Mouse (Mus musculus) gastrocnemius, adult 2 months (tissue): Measurements from ENCODE around the gene Gpr107. TPM values are rescaled to one million over a fixed set of nuclear protein-coding genes. Genes with fewer than 3 reads are reported as not detected.
A peak's percentile ranks its signal among the peaks of the same experiment; 100 is the strongest.

Experiments used
- DNase-seq: peaks from one replicate; pipeline ENCODE4 v3.0.0; 2022
- H3K27ac ChIP-seq: fragments of 200-600 bp; 2 replicates; pipeline ENCODE4 v1.8.1; 2022; ENCODE audit warnings: mild to moderate bottlenecking
- H3K4me3 ChIP-seq: fragments of 200-600 bp; 2 replicates; pipeline ENCODE4 v1.8.1; 2022; ENCODE audit warnings: mild to moderate bottlenecking, moderate library complexity
- CTCF ChIP-seq: fragments of 200-600 bp; IDR thresholded peaks from 2 replicates; pipeline ENCODE4 v1.8.1; 2022; ENCODE audit warnings: antibody characterized with exemption, mild to moderate bottlenecking, moderate library complexity
- intact Hi-C: fragments of 180-260 bp; cut with DNase I; formaldehyde crosslinking; loops from one replicate; pipeline ENCODE4 v1.15.1; 2025
- total RNA-seq, 2 experiments: library from RNA; stranded (reverse); gene quantifications; 2 replicates each; pipeline ENCODE4 v1.2.3; 2021

Gpr107 gene
- total RNA-seq, 2 experiments from 2014 or later, result 24.5 to 29.0 TPM

DNA sequence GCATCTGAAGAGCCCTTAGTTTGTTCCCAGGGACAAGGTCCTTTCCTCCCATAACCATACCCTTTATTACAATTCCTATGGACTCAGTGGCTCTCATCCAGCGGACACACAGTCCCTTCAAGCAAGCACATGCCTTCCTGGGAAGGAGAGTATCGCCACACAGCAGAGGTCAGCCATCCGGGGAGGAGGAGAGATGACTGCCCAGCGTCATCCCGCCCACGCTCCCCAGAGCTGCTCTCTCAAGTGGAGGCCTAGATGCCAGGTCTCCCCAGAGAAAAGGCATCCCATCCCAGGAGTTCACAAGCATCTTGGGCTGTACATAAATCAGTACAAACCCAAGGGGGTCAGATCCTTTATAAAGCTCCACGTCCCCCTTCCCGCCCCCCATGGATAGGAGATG, 19.4 kb upstream of the Gpr107 start:
- intact Hi-C loops, result no loop called here
- Histone ChIP-seq H3K27ac (peak overlapping the region; percentile 43; the same call in 1 of the 2 replicates), H3K4me3 (no peak overlapping the region)
- TF ChIP-seq CTCF, result no peak
- no peak for DNase-seq

DNA sequence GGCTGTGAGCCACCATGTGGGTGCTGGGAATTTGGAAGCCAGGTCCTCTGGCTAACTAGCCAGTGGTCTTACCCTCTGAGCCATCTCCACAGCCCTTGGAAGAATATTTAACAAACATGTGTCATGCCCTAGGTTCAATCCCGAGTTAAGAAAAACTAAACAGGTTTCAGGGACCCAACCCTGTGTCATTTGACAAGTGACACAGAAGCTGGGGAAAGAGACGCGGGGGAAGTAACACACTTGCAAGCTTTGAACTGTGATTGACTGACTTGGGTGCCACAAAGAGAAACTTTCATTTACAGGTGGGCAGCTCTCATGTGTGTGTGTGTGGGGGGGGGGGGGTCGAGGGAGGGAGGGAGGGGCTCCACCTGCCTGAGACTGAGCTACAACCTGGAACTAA, 18.1 kb upstream of the Gpr107 start:
- no peak for DNase-seq
- intact Hi-C loops, result no loop called here
- H3K4me3 ChIP-seq, result no peak overlapping the region
- H3K27ac ChIP-seq, result no peak overlapping the region
- TF ChIP-seq CTCF, result no peak

DNA sequence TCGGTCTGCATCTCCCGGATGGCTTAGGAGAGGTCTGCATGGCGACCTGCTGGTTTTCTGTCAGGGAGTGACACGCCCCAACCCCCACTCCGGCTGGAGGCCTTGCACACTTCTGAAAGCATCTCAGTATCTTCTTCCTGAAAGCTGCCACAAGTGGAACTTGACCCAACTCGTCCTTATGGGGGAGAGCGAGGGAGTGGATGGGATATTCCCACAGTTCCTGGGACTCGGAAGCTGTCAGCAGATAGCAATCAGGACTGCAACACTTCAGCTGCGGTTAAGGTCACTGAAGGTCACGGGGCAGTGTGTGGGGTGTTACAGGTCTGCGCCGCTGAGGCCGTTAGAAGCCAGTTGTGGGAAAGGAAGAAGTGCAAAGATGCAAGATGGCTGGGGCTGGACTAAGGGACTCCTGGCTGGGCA, 16.6 kb upstream of the Gpr107 start:
- DNase-seq, result no peak
- intact Hi-C loops, result no loop called here
- no peak for TF ChIP-seq CTCF
- H3K27ac ChIP-seq, result peak overlapping the region; percentile 49; the same call in 1 of the 2 replicates
- H3K4me3 ChIP-seq, result no peak overlapping the region

DNA sequence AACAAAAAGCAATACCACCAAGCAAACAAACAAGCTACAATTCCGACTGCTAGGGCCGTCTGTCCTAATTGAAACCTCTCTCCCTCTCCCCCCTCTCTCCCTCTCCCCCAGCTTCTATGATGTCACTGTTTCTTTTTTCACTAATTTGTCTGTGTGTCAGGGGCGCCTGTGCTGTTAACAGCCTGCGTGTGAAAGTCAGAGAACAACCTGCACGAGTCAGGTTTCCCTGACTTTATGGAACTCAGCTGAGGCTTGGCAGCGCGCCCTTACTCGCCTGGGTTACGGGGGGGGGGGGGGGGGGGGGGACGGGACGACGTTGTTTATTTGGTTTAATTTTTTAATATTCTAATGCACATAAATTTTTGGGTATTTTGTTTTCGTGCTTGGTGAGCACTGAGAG, 15.8 kb upstream of the Gpr107 start:
- H3K4me3 ChIP-seq, result no peak overlapping the region
- no peak for TF ChIP-seq CTCF
- H3K27ac ChIP-seq, result peak overlapping the region; percentile 49; the same call in 1 of the 2 replicates
- DNase-seq, result peak; percentile 47
- intact Hi-C loops, result no loop called here

DNA sequence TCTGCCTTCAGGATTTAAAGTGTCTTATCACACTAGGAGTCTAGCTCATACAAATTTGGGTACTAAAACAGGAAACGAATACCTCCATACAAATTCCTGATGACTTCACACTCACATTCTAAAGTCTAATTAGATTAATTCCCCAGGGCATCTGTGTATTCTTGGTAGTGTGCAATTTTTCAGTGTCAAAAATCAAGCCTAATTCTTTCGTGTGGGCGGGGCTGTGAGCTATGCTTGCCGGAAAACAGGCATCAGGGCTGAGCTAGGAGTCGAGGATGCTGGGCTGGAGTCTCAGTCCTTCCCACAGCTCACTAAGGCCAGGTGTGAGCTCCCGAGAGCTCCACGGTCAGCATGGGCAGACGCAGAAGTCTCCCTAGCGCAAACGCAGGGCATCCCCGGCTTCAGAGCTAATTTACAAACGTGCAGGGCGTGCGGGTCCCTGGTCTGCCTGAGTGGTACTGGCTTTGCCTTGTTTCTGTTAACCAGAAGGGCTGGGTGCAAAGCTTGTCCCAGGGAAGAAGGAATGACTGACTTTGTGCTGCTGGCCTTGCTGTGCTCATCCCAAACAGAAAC, 15.0 kb upstream of the Gpr107 start:
- Histone ChIP-seq H3K4me3 (no peak overlapping the region), H3K27ac (peak overlapping the region; percentile 4; the same call in 1 of the 2 replicates)
- intact Hi-C loops, result no loop called here
- DNase-seq, result no peak
- TF ChIP-seq CTCF, result no peak

DNA sequence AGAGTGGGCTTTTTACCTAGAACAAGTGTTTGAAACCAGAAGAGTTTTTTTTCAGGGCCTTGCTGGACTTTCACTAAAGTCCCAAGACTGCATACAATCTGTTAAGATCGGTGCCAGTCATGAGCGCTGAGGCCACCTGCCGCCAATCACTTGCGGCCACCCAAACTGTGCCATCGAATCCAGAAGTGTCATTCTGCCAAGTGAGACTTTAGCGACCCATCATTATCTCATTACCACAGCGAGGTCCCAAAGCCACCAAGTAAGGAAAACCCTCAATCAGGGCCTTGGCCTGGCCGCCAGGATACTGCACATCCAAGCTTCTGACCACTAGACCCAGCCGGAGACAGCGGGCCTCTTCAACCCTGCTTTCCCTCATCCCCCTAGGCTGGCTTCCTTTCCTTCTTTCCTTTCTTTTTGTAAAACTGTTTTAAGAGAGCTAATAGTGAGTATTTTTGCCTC, 12.9 kb upstream of the Gpr107 start:
- intact Hi-C loops, result no loop called here
- Histone ChIP-seq H3K27ac (no peak overlapping the region), H3K4me3 (no peak overlapping the region)
- no peak for TF ChIP-seq CTCF
- no peak for DNase-seq

DNA sequence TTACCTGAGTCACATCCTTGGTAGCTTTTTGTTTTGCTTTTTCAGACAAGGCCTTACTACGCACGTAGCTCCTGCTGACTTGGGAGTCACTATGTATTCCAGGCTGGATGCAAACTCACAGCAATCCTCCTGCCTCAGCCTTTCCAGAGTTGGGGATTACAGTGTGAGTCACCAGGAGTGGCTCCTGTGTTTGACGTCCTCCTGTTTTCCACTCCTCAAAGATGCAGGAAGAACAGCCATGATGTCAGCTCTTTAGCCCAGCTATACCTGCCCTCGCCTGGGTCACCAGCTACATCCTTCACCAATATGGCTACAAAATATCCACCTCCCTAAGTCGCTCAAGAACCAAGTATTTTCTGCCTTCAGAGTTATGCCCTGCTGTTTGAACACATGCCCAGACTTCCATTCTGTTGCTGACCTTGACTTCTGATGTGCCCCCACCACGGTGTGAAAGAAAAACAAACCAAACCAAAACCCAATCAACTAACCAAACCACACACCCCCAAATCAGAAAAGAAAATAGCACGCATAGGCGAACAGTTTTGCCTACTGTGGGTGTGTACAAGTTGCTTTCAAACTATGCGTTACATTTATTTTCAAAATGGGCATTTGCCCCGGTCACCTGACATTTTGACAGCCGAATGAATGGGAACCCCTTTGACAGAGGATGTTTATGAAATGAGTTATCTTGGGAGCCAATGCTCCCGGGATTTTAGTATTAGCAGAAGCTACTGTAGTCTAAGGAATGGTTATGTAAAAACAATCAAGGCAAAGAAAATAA, 11.9 kb upstream of the Gpr107 start:
- DNase-seq, result no peak
- H3K27ac ChIP-seq, result peak overlapping the region; percentile 92; the same call in 1 of the 2 replicates
- intact Hi-C loops, result no loop called here

DNA sequence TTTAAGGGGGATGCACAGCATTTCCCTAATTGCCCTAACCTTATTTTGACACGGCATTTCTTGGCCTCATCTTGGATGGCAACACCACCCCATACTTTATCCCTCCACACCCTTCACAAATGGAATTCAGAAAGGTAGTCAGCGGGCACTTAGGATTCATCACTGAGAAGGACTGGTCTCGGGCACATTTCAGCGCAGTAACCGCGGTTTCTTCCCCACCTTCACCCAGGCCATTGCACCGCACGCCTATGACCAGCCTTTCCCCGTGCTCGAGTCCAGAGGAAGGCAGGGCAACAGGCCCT, 11.4 kb upstream of the Gpr107 start:
- peak; percentile 45 for DNase-seq
- no peak for TF ChIP-seq CTCF
- Histone ChIP-seq H3K27ac (peak overlapping the region; percentile 92), H3K4me3 (peak overlapping the region; percentile 93)
- intact Hi-C loops, result no loop called here

More for the DNA sequence above, 11.9 kb upstream of the Gpr107 start:
- H3K4me3 ChIP-seq, result peak overlapping the region; percentile 93
- no peak for TF ChIP-seq CTCF

DNA sequence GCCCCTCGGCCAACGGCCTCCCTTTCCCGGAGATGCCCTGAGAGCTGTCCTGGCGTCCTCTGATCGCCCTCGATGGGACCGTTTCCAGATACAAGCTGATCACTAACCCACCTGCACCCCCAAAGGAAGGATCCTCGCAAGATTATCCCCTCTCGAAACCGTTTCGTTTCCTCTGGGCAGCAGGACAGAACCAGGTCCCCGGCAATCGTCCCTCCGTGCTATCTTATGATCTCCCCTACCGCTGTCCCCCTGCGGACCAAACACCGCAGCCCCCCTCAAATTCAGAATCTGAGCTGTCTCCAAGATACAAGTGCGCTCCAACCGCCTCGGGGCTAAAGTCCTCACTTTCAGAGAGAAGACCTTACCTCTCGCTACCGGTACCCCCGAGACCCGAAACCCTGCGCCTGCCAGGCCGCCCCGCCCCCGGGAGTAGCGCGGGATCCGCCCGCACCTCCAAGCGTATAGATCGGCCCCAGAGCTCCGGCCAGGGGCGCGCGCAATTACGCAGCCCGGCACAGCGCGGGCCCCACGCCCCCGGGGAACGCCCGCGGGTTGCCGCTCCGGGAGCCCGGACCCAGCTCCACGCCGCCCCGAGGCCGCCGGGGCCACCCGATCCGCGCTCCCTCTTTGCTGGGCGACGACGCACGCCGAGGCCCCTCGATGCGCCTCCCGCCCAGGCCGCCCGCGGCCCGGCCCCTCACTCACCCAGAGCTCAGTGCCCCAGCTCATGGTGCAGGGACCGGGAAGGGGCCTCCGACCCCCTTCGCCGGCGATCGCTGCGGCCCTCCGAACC, 10.8 kb upstream of the Gpr107 start:
- Histone ChIP-seq H3K4me3 (peak overlapping the region; percentile 93), H3K27ac (peak overlapping the region; percentile 92)
- intact Hi-C loops, result no loop called here
- no peak for TF ChIP-seq CTCF
- DNase-seq, result peak; percentile 50

DNA sequence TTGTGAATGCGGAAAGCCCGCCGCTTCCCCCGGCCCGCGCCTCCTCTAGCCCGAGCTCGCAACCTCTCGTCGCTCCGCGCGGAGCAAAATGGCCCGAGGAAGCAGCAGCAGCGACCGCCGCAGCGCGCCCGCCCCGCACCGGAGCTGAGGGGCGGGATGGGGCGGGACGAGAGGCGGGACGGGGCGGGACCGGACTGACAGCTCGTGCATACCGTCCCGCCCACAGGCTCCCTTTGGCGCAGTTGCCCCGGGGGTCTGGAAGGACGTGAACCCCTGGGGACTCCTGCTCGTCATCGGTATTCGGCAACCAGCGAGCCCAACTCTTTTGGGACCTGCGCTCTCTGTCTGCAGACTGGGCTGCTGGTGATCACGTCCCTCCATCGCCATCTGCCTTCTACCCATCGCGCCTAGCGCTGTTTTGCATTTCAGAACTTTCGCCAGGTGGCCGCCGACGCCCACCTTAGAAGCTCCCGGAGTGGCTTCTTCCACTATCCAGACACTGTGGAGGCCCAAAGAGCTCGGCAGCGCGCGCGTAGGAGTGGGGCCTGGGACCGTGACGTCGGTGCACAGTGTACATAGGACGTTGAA, 10.2 kb upstream of the Gpr107 start, which contains the start of gene Fnbp1:
Fnbp1 (minus strand) TSS at position 142 of the 588 bp plus-strand sequence.
- peak within 1 kb of the TSS; percentile 92 for H3K27ac ChIP-seq
- peak; percentile 25; the same call in 1 of the 2 replicates for TF ChIP-seq CTCF
- intact Hi-C loops, result no loop called here
- H3K4me3 ChIP-seq, result peak within 1 kb of the TSS; percentile 93
- peak; percentile 91 for DNase-seq

DNA sequence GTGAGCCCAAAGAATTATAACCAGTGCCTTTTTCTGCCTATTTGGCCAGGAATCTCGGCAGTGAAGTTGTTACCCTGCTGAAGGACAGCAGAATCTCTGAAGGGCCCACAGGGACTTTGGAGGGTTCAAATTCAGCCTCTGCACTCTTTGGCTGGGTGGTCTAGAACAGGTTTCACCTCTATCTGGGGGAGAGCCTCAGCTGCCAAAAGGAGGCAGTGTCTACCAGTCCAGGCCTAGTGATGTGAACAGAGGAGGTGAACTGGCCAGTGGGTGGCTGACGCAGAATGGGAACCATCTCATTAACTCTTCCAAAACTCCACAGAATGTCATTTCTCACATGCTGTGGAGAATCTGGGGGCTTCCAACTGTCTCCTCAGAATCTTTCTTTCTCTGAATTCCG, 9.6 kb upstream of the Gpr107 start:
- intact Hi-C loops, result no loop called here
- Histone ChIP-seq H3K4me3 (peak overlapping the region; percentile 93), H3K27ac (peak overlapping the region; percentile 92)
- no peak for DNase-seq
- TF ChIP-seq CTCF, result no peak

DNA sequence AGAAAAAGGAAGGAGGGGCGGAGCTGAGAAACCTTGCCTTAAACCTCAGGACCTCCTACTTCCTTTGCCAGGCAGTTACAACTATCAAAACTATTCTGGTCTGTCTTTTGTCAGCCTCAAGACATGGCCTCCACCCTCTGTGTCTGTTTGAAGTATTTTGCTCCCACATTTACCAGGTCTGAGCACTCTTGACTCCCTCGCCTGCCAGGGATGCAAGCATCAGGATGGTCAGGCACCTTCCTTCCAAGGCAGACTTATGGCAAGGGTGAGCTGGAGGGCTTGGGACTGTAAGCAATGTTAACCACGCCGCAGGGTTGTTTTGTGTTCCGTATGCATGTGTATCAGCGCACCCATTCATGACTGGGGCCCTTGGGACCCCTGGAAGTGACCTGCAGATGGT, 8.8 kb upstream of the Gpr107 start:
- intact Hi-C loops, result no loop called here
- H3K27ac ChIP-seq, result peak overlapping the region; percentile 31
- no peak for DNase-seq
- no peak for TF ChIP-seq CTCF
- H3K4me3 ChIP-seq, result no peak overlapping the region
